Comparison of ENCODE assay signal across 26 mouse cellular contexts in the genomic region with DNA sequence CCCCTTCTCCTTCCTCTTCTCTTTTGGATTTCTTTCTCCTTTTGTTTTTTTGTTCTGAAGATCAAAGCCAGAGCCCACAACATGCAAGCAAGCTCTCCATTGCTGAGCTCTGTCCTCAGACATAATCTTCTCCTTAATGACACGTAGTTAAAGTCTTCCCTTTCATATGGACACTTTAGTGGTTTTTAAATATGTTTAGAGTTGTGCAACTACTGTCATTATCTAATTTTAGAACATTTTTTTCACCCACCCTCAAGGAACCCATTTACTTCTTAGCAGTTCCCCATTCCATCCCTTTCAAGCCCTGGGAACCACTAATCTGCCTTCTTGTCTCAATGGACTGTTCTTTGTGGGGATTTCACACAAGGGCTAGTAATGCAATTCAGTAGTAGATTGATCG. TPM values are rescaled to one million over a fixed set of nuclear protein-coding genes. Genes with fewer than 3 reads are reported as not detected.
A peak's percentile ranks its signal among the peaks of the same experiment; 100 is the strongest.
DNase-seq lines count a peak whose midpoint lies in the region; ATAC-seq and TF ChIP-seq lines count a peak whose summit lies in the region.
"Had no signal": no experiment of that assay in that cellular context is flagged by ENCODE, and none has a peak within 500 bp of the region (broad histone marks: within the 10 kb centered on the region; RNA-seq: fewer than 3 reads in every experiment).

No protein-coding gene starts in this region.

- no peaks in the 10 kb centered on the region for H3K27me3 ChIP-seq in embryonic facial prominence, embryonic 14.5 days (replicated peaks; ENCODE audit: control insufficient read depth, insufficient read depth, low read length)
- H3K27me3 ChIP-seq in embryonic facial prominence, embryonic 10.5 days (replicated peaks; ENCODE audit: low read depth, poor library complexity, severe bottlenecking): peaks cover 8% of the 10 kb centered on the region
- H3K27me3 ChIP-seq in lung, embryonic 16.5 days (ENCODE audit: control insufficient read depth, insufficient read depth, low read depth, low read length): no peaks in the 10 kb centered on the region
- H3K27me3 ChIP-seq in forebrain, embryonic 11.5 days (ENCODE audit: control insufficient read depth, insufficient read depth, low read length): no peaks in the 10 kb centered on the region
- H3K27me3 ChIP-seq: forebrain, embryonic 13.5 days; heart, embryonic 12.5 days had no signal

- H3K9me3 ChIP-seq in embryonic facial prominence, embryonic 14.5 days (ENCODE audit: control insufficient read depth, low read length): no peaks in the 10 kb centered on the region
- H3K9me3 ChIP-seq in embryonic facial prominence, embryonic 10.5 days: no peaks in the 10 kb centered on the region
- H3K9me3 ChIP-seq in lung, embryonic 16.5 days (ENCODE audit: control insufficient read depth, low read length): no peaks in the 10 kb centered on the region
- no peaks in the 10 kb centered on the region for H3K9me3 ChIP-seq in forebrain, embryonic 11.5 days (ENCODE audit: control insufficient read depth, low read length)
- H3K9me3 ChIP-seq: forebrain, embryonic 13.5 days; heart, embryonic 12.5 days; hindbrain, embryonic 10.5 days had no signal

- DNase-seq in embryonic facial prominence, embryonic 14.5 days (ENCODE audit: low spot score): no peak
- DNase-seq in embryonic facial prominence, embryonic 10.5 days (ENCODE audit: low spot score): no peak
- no peak for DNase-seq in lung, adult 2 months
- no peak for DNase-seq in forebrain, embryonic 11.5 days (ENCODE audit: low spot score)
- DNase-seq: adrenal gland, postnatal 10 days; B cell, adult 2 months; cerebellum, adult 18-20 months; cerebellum, adult 9-11 months; cerebellum, postnatal 36 days; forebrain, postnatal 0 days; gastrocnemius, postnatal 14 days had no signal

- no peaks in the 10 kb centered on the region for H3K36me3 ChIP-seq in embryonic facial prominence, embryonic 14.5 days (ENCODE audit: control insufficient read depth, insufficient read depth, low read length)
- no peaks in the 10 kb centered on the region for H3K36me3 ChIP-seq in embryonic facial prominence, embryonic 10.5 days (replicated peaks)
- no peaks in the 10 kb centered on the region for H3K36me3 ChIP-seq in lung, embryonic 16.5 days (ENCODE audit: control insufficient read depth, insufficient read depth, low read length)
- H3K36me3 ChIP-seq in macrophage (ENCODE audit: inconsistent target): no peaks in the 10 kb centered on the region
- H3K36me3 ChIP-seq in forebrain, embryonic 11.5 days (ENCODE audit: control insufficient read depth, insufficient read depth, low read length): no peaks in the 10 kb centered on the region
- H3K36me3 ChIP-seq: G1E; heart, embryonic 12.5 days; hindbrain, embryonic 10.5 days had no signal

- H3K79me2 ChIP-seq in macrophage (ENCODE audit: inconsistent target): no peaks in the 10 kb centered on the region

- TF ChIP-seq CTCF in lung, adult 2 months (IDR thresholded peaks at IDR 0.05; ENCODE audit: insufficient read depth, low read length): no peak

- H3K9ac ChIP-seq in embryonic facial prominence, embryonic 14.5 days (ENCODE audit: low read depth, low read length): no peak overlapping the region
- no peak overlapping the region for H3K9ac ChIP-seq in lung, embryonic 16.5 days (ENCODE audit: low read length)
- no peak overlapping the region for H3K9ac ChIP-seq in forebrain, embryonic 11.5 days (ENCODE audit: low read length)
- H3K9ac ChIP-seq: forebrain, embryonic 13.5 days; forebrain, postnatal 0 days; heart, embryonic 12.5 days; hindbrain, embryonic 14.5 days had no signal

- 0 out of 2 replicates have a peak overlapping the region, but pooled peaks have one; percentile 21 for H3K27ac ChIP-seq in embryonic facial prominence, embryonic 14.5 days (replicated peaks; ENCODE audit: low read depth, low read length)
- H3K27ac ChIP-seq in embryonic facial prominence, embryonic 10.5 days (replicated peaks): no peak overlapping the region
- peak overlapping the region; percentile 52 for H3K27ac ChIP-seq in lung, embryonic 16.5 days (ENCODE audit: low read length)
- H3K27ac ChIP-seq in macrophage: peak overlapping the region; percentile 63
- H3K27ac ChIP-seq in forebrain, embryonic 11.5 days (ENCODE audit: low read depth, low read length): no peak overlapping the region
- H3K27ac ChIP-seq: forebrain, embryonic 13.5 days; hindbrain, embryonic 10.5 days; hindbrain, embryonic 14.5 days had no signal

- no peak for TF ChIP-seq POLR2A in lung, adult 2 months (IDR thresholded peaks at IDR 0.05; ENCODE audit: borderline replicate concordance, extremely low read depth, low read depth, low read length)

- H3K4me2 ChIP-seq in embryonic facial prominence, embryonic 14.5 days (ENCODE audit: low read depth, low read length): no peak overlapping the region
- H3K4me2 ChIP-seq in lung, embryonic 16.5 days (ENCODE audit: low read depth, low read length): no peak overlapping the region
- H3K4me2 ChIP-seq in forebrain, embryonic 11.5 days (ENCODE audit: low read depth, low read length, severe bottlenecking): no peak overlapping the region
- H3K4me2 ChIP-seq: forebrain, embryonic 13.5 days; heart, embryonic 12.5 days; hindbrain, embryonic 14.5 days had no signal

- H3K4me1 ChIP-seq in embryonic facial prominence, embryonic 14.5 days (ENCODE audit: control insufficient read depth, insufficient read depth, low read length): peaks cover 16% of the 10 kb centered on the region
- H3K4me1 ChIP-seq in embryonic facial prominence, embryonic 10.5 days: peaks cover 22% of the 10 kb centered on the region
- peaks cover 11% of the 10 kb centered on the region; the same call in 1 of the 2 replicates for H3K4me1 ChIP-seq in lung, embryonic 16.5 days (replicated peaks; ENCODE audit: control insufficient read depth, insufficient read depth, low read length)
- H3K4me1 ChIP-seq in lung, adult 2 months (ENCODE audit: control insufficient read depth, insufficient read depth, low read length): peaks cover 8% of the 10 kb centered on the region
- H3K4me1 ChIP-seq in forebrain, embryonic 11.5 days (replicated peaks; ENCODE audit: control insufficient read depth, insufficient read depth, low read length): no peaks in the 10 kb centered on the region

- ATAC-seq in embryonic facial prominence, embryonic 14.5 days (ENCODE audit: low read depth): no peak
- ATAC-seq in lung, embryonic 16.5 days (ENCODE audit: low read depth): peak; percentile 7; the same call in 1 of the 2 replicates
- no peak for ATAC-seq in forebrain, embryonic 11.5 days (replicated peaks; ENCODE audit: low FRiP score)
- ATAC-seq in activated CD4-positive, CD25-positive, alpha-beta regulatory T cell, adult 4 months: no peak
- ATAC-seq: CD4-positive, CD25-positive, alpha-beta regulatory T cell, adult 4 months; forebrain, embryonic 13.5 days; forebrain, postnatal 0 days had no signal

- WGBS in embryonic facial prominence, embryonic 14.5 days: 73% methylated on average over 2 of the region's 2 CpGs
- WGBS in embryonic facial prominence, embryonic 10.5 days: 64% methylated on average over 2 of the region's 2 CpGs
- WGBS in lung, embryonic 16.5 days: 66% methylated on average over 2 of the region's 2 CpGs
- WGBS in lung, adult 2 months: 68% methylated on average over 2 of the region's 2 CpGs
- 10% methylated on average over 2 of the region's 2 CpGs for WGBS in macrophage (ENCODE audit: missing documents)
- WGBS in forebrain, embryonic 11.5 days: 51% methylated on average over 2 of the region's 2 CpGs

- no peak overlapping the region for H3K4me3 ChIP-seq in embryonic facial prominence, embryonic 14.5 days (ENCODE audit: low read depth, low read length)
- no peak overlapping the region for H3K4me3 ChIP-seq in embryonic facial prominence, embryonic 10.5 days
- H3K4me3 ChIP-seq in lung, embryonic 16.5 days (ENCODE audit: low read length): no peak overlapping the region
- no peak overlapping the region for H3K4me3 ChIP-seq in lung, adult 2 months (replicated peaks; ENCODE audit: extremely low read depth, low read depth, low read length)
- H3K4me3 ChIP-seq in macrophage (ENCODE audit: inconsistent target): no peak overlapping the region
- H3K4me3 ChIP-seq in forebrain, embryonic 11.5 days (ENCODE audit: low read depth, low read length): no peak overlapping the region
- H3K4me3 ChIP-seq: forebrain, embryonic 13.5 days; heart, embryonic 12.5 days; hindbrain, embryonic 10.5 days had no signal

RNA-seq across cellular contexts. Expression of gene Scnn1a, which starts 13.9 kb away (rescaled TPM):
- polyA plus RNA-seq in embryonic facial prominence, embryonic 14.5 days (2014; fragmentation: Nextera tagmentation; extraction: Ambion mirVana): 1.5 and 3.2 TPM in 2 replicates
- polyA plus RNA-seq in embryonic facial prominence, embryonic 10.5 days (2016; fragmentation: Nextera tagmentation; extraction: Ambion mirVana): 0.57 and 0.87 TPM in 2 replicates
- 9.1 and 13.4 TPM in 2 replicates for polyA plus RNA-seq in lung, embryonic 16.5 days (2015; fragmentation: Nextera tagmentation; extraction: Ambion mirVana)
- 245 and 249 TPM in 2 replicates for polyA plus RNA-seq in lung, adult 2 months (2012; rRNA removed)
- 1 to 10 TPM in 25 of 26 experiments, under 1 TPM in 1; 0.74 to 8.4 (median 3.2) TPM for total RNA-seq in macrophage (2018; cell fraction: chromatin; rRNA removed)
- total RNA-seq in macrophage (2018; cell fraction: cytosol; rRNA removed): 1 to 10 TPM in 25 of 26 experiments, under 1 TPM in 1; 0.86 to 2.6 (median 1.5) TPM
- total RNA-seq in macrophage (2018; cell fraction: nucleus; rRNA removed): 1 to 10 TPM in 25 of 26 experiments, under 1 TPM in 1; 0.58 to 6.0 (median 2.6) TPM
- 0.93 to 1.8 TPM (median 1.3 TPM) in 3 replicates for polyA plus RNA-seq in macrophage (2018)
- polyA plus RNA-seq in forebrain, embryonic 11.5 days (2014; fragmentation: Nextera tagmentation; extraction: Ambion mirVana): 0.21 and 0.28 TPM in 2 replicates
- not detected for polyA plus RNA-seq in activated CD4-positive, CD25-positive, alpha-beta regulatory T cell, adult 4 months (2017; shearing (Covaris generic))
- polyA plus RNA-seq: CD4-positive, CD25-positive, alpha-beta regulatory T cell, adult 4 months; G1E had no signal

RNA-seq across cellular contexts. Expression of gene Tnfrsf1a, which starts 14.8 kb away (rescaled TPM):
- polyA plus RNA-seq in embryonic facial prominence, embryonic 14.5 days (2014; fragmentation: Nextera tagmentation; extraction: Ambion mirVana): 81.8 and 82.6 TPM in 2 replicates
- polyA plus RNA-seq in embryonic facial prominence, embryonic 10.5 days (2016; fragmentation: Nextera tagmentation; extraction: Ambion mirVana): 33.4 and 34.8 TPM in 2 replicates
- 115 and 117 TPM in 2 replicates for polyA plus RNA-seq in lung, embryonic 16.5 days (2015; fragmentation: Nextera tagmentation; extraction: Ambion mirVana)
- polyA plus RNA-seq in lung, adult 2 months (2012; rRNA removed): 186 and 200 TPM in 2 replicates
- 10 to 100 TPM; 29.7 to 99.0 (median 73.5) TPM for total RNA-seq in macrophage (2018; cell fraction: chromatin; rRNA removed)
- total RNA-seq in macrophage (2018; cell fraction: cytosol; rRNA removed): 100 to 1,000 TPM; 110 to 188 (median 152) TPM
- 100 to 1,000 TPM in 20 of 26 experiments, 10 to 100 TPM in 6; 88.2 to 190 (median 134) TPM for total RNA-seq in macrophage (2018; cell fraction: nucleus; rRNA removed)
- 140 to 157 TPM (median 155 TPM) in 3 replicates for polyA plus RNA-seq in macrophage (2018)
- polyA plus RNA-seq in forebrain, embryonic 11.5 days (2014; fragmentation: Nextera tagmentation; extraction: Ambion mirVana): 24.0 and 25.9 TPM in 2 replicates
- polyA plus RNA-seq in activated CD4-positive, CD25-positive, alpha-beta regulatory T cell, adult 4 months (2017; shearing (Covaris generic)): 10 to 100 TPM; 20.2 to 25.5 TPM
- total RNA-seq: G1E had no signal

RNA-seq across cellular contexts. Expression of gene Ltbr, which starts 20.7 kb away (rescaled TPM):
- polyA plus RNA-seq in embryonic facial prominence, embryonic 14.5 days (2014; fragmentation: Nextera tagmentation; extraction: Ambion mirVana): 46.4 and 49.0 TPM in 2 replicates
- polyA plus RNA-seq in embryonic facial prominence, embryonic 10.5 days (2016; fragmentation: Nextera tagmentation; extraction: Ambion mirVana): 26.9 and 28.8 TPM in 2 replicates
- polyA plus RNA-seq in lung, embryonic 16.5 days (2015; fragmentation: Nextera tagmentation; extraction: Ambion mirVana): 91.1 and 96.4 TPM in 2 replicates
- polyA plus RNA-seq in lung, adult 2 months (2012; rRNA removed): 107 and 116 TPM in 2 replicates
- total RNA-seq in macrophage (2018; cell fraction: chromatin; rRNA removed): 10 to 100 TPM in 25 of 26 experiments, 1 to 10 TPM in 1; 9.9 to 76.7 (median 35.1) TPM
- 10 to 100 TPM; 42.1 to 80.0 (median 63.8) TPM for total RNA-seq in macrophage (2018; cell fraction: cytosol; rRNA removed)
- 10 to 100 TPM; 27.8 to 92.3 (median 45.0) TPM for total RNA-seq in macrophage (2018; cell fraction: nucleus; rRNA removed)
- 54.9 to 70.4 TPM (median 60.9 TPM) in 3 replicates for polyA plus RNA-seq in macrophage (2018)
- 15.6 and 16.6 TPM in 2 replicates for polyA plus RNA-seq in forebrain, embryonic 11.5 days (2014; fragmentation: Nextera tagmentation; extraction: Ambion mirVana)
- not detected for polyA plus RNA-seq in activated CD4-positive, CD25-positive, alpha-beta regulatory T cell, adult 4 months (2017; shearing (Covaris generic))
- total RNA-seq: G1E had no signal
- polyA plus RNA-seq: G1E had no signal

RNA-seq across cellular contexts. Expression of gene Plekhg6, which starts 46.2 kb away (rescaled TPM):
- polyA plus RNA-seq in embryonic facial prominence, embryonic 14.5 days (2014; fragmentation: Nextera tagmentation; extraction: Ambion mirVana): 1.0 and 1.4 TPM in 2 replicates
- 0.21 and 0.32 TPM in 2 replicates for polyA plus RNA-seq in embryonic facial prominence, embryonic 10.5 days (2016; fragmentation: Nextera tagmentation; extraction: Ambion mirVana)
- polyA plus RNA-seq in lung, embryonic 16.5 days (2015; fragmentation: Nextera tagmentation; extraction: Ambion mirVana): 0.49 and 0.99 TPM in 2 replicates
- polyA plus RNA-seq in lung, adult 2 months (2012; rRNA removed): 1.3 and 2.6 TPM in 2 replicates
- under 1 TPM in 1 of 26 experiments, not detected in 25; 0.33 TPM for total RNA-seq in macrophage (2018; cell fraction: chromatin; rRNA removed)
- not detected for total RNA-seq in macrophage (2018; cell fraction: cytosol; rRNA removed)
- not detected for total RNA-seq in macrophage (2018; cell fraction: nucleus; rRNA removed)
- not detected in 3 replicates for polyA plus RNA-seq in macrophage (2018)
- polyA plus RNA-seq in forebrain, embryonic 11.5 days (2014; fragmentation: Nextera tagmentation; extraction: Ambion mirVana): 0.12 and 0.19 TPM in 2 replicates
- polyA plus RNA-seq in activated CD4-positive, CD25-positive, alpha-beta regulatory T cell, adult 4 months (2017; shearing (Covaris generic)): not detected
- total RNA-seq: G1E; gastrocnemius, adult 18-20 months; gastrocnemius, postnatal 14 days; heart, postnatal 25 days had no signal
- polyA plus RNA-seq: G1E; heart, embryonic 12.5 days had no signal

RNA-seq across cellular contexts. Expression of gene Tuba3a, which starts 48.5 kb away (rescaled TPM):
- polyA plus RNA-seq in embryonic facial prominence, embryonic 14.5 days (2014; fragmentation: Nextera tagmentation; extraction: Ambion mirVana): 0.22 and 0.45 TPM in 2 replicates
- 0.16 and 0.19 TPM in 2 replicates for polyA plus RNA-seq in embryonic facial prominence, embryonic 10.5 days (2016; fragmentation: Nextera tagmentation; extraction: Ambion mirVana)
- 0.16 TPM in 1 of 2 replicates, not detected in the other for polyA plus RNA-seq in lung, embryonic 16.5 days (2015; fragmentation: Nextera tagmentation; extraction: Ambion mirVana)
- 0.17 and 0.19 TPM in 2 replicates for polyA plus RNA-seq in lung, adult 2 months (2012; rRNA removed)
- not detected for total RNA-seq in macrophage (2018; cell fraction: chromatin; rRNA removed)
- not detected for total RNA-seq in macrophage (2018; cell fraction: cytosol; rRNA removed)
- not detected for total RNA-seq in macrophage (2018; cell fraction: nucleus; rRNA removed)
- polyA plus RNA-seq in macrophage (2018): not detected in 3 replicates
- polyA plus RNA-seq in forebrain, embryonic 11.5 days (2014; fragmentation: Nextera tagmentation; extraction: Ambion mirVana): not detected in 2 replicates
- polyA plus RNA-seq in activated CD4-positive, CD25-positive, alpha-beta regulatory T cell, adult 4 months (2017; shearing (Covaris generic)): 1 to 10 TPM; 1.3 to 1.8 TPM
- total RNA-seq: adrenal gland, postnatal 10 days; adrenal gland, postnatal 4 days; forebrain, postnatal 0 days; G1E; gastrocnemius, adult 18-20 months; gastrocnemius, postnatal 14 days; heart, adult 8-10 months; heart, postnatal 25 days had no signal
- polyA plus RNA-seq: embryonic facial prominence, embryonic 11.5 days; forebrain, embryonic 13.5 days; forebrain, postnatal 0 days; G1E; heart, embryonic 12.5 days; heart, embryonic 16.5 days; hindbrain, embryonic 10.5 days; hindbrain, embryonic 14.5 days had no signal

Comparison
In these comparisons a context has a peak if more than half of its experiments do, and no peak if none do; other contexts are left out.
1. H3K27ac ChIP-seq: peak in embryonic facial prominence, embryonic 14.5 days (single experiment), lung, embryonic 16.5 days (single experiment) and macrophage (single experiment); none in embryonic facial prominence, embryonic 10.5 days (single experiment) and forebrain, embryonic 11.5 days (single experiment).
2. RNA of gene Scnn1a, which starts 13.9 kb away (polyA plus RNA-seq): 245 to 249 TPM in lung, adult 2 months; 9.1 to 13.4 TPM in lung, embryonic 16.5 days, 1.5 to 3.2 TPM in embryonic facial prominence, embryonic 14.5 days, 0.93 to 1.8 TPM in macrophage, 0.57 to 0.87 TPM in embryonic facial prominence, embryonic 10.5 days, 0.21 to 0.28 TPM in forebrain, embryonic 11.5 days and not detected in activated CD4-positive, CD25-positive, alpha-beta regulatory T cell, adult 4 months; every median in the first group is over 10 times any median in the second.
3. RNA of gene Ltbr, which starts 20.7 kb away (polyA plus RNA-seq): 107 to 116 TPM in lung, adult 2 months, 91.1 to 96.4 TPM in lung, embryonic 16.5 days, 54.9 to 70.4 TPM in macrophage, 46.4 to 49.0 TPM in embryonic facial prominence, embryonic 14.5 days, 26.9 to 28.8 TPM in embryonic facial prominence, embryonic 10.5 days and 15.6 to 16.6 TPM in forebrain, embryonic 11.5 days; not detected in activated CD4-positive, CD25-positive, alpha-beta regulatory T cell, adult 4 months; every median in the first group is over 10 times any median in the second.